Comparison of ENCODE assay signal across 21 mouse cellular contexts in the genomic region with DNA sequence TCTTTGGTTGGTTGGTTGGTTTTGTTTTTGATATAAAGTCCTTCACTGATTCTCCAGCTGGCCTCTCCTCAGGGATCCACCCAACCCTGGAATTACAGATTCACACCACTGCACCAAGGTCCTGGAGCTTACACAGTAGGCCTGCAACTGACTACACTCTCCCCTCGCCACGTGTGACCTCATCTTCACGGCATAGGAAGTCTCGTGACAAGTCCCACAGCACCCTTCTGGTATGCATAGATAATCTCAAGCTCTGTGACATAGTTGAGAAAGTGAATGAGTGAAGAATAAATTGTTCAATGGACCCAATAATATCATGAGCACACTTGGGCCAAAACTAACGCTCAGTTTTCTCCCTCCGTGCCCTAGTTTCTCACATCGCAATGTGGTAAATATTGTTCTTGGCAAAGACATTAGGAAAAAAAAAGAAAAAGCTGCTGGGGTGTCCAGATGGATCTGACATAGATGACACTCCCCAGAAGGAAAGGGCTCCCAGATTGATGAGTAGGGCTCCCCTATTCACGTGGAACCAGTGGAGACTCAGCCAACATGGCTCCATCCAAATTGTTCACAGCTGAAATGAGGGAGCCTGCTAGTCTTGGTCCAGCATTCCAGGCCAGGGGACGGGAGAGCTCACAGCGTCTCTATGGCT. TPM values are rescaled to one million over a fixed set of nuclear protein-coding genes. Genes with fewer than 3 reads are reported as not detected.
DNase-seq lines count a peak whose midpoint lies in the region; ATAC-seq and TF ChIP-seq lines count a peak whose summit lies in the region.
"Had no signal": no experiment of that assay in that cellular context is flagged by ENCODE, and none has a peak within 500 bp of the region (broad histone marks: within the 10 kb centered on the region; RNA-seq: fewer than 3 reads in every experiment).

No protein-coding gene starts in this region.

- no peak overlapping the region for H3K4me2 ChIP-seq in hindbrain, embryonic 13.5 days
- H3K4me2 ChIP-seq in hindbrain, embryonic 11.5 days (replicated peaks; ENCODE audit: low read depth, low read length) = no peak overlapping the region
- no peak overlapping the region for H3K4me2 ChIP-seq in neural tube, embryonic 13.5 days
- H3K4me2 ChIP-seq: limb, embryonic 15.5 days; lung, embryonic 15.5 days had no signal

- 78% methylated on average over 10 of the region's 10 CpGs for WGBS in hindbrain, embryonic 13.5 days
- WGBS in hindbrain, embryonic 11.5 days = 86% methylated on average over 10 of the region's 10 CpGs
- WGBS in neural tube, embryonic 13.5 days = 82% methylated on average over 10 of the region's 10 CpGs

- H3K4me3 ChIP-seq in gastrocnemius, adult 2 months = no peak overlapping the region
- H3K4me3 ChIP-seq in hindbrain, embryonic 13.5 days = no peak overlapping the region
- H3K4me3 ChIP-seq in hindbrain, embryonic 11.5 days (ENCODE audit: low read depth, low read length) = no peak overlapping the region
- H3K4me3 ChIP-seq in neural tube, embryonic 13.5 days = no peak overlapping the region
- H3K4me3 ChIP-seq: forebrain, embryonic 13.5 days; limb, embryonic 15.5 days; lung, embryonic 15.5 days had no signal

- no peak overlapping the region for H3K9ac ChIP-seq in hindbrain, embryonic 13.5 days
- H3K9ac ChIP-seq in hindbrain, embryonic 11.5 days (ENCODE audit: low read depth, low read length) = no peak overlapping the region
- H3K9ac ChIP-seq in neural tube, embryonic 13.5 days = no peak overlapping the region
- H3K9ac ChIP-seq: forebrain, embryonic 13.5 days; limb, embryonic 15.5 days; lung, embryonic 15.5 days had no signal

- H3K4me1 ChIP-seq in hindbrain, embryonic 13.5 days (replicated peaks) = peaks cover 43% of the 10 kb centered on the region
- H3K4me1 ChIP-seq in hindbrain, embryonic 11.5 days (replicated peaks; ENCODE audit: control insufficient read depth, insufficient read depth, low read length) = 0 out of 2 replicates have a peak, but pooled peaks cover 11% of the 10 kb centered on the region
- H3K4me1 ChIP-seq in neural tube, embryonic 13.5 days (replicated peaks) = peaks cover 48% of the 10 kb centered on the region

- DNase-seq in gastrocnemius, adult 2 months = peak; percentile 48
- DNase-seq in gastrocnemius, postnatal 10 days = no peak
- no peak for DNase-seq in hindbrain, embryonic 11.5 days (ENCODE audit: low spot score)
- no peak for DNase-seq in neural tube, embryonic 10.5 days (ENCODE audit: extremely low spot score, low spot score)
- peak; percentile 52 for DNase-seq in skeletal muscle tissue, adult 2 months (ENCODE audit: low read depth, low spot score)
- no peak for DNase-seq in left cerebral cortex, postnatal 36 days (ENCODE audit: low spot score in 2 of 2)
- DNase-seq: adrenal gland, adult 2 months; thymus, postnatal 36 days had no signal

- intact Hi-C loops in gastrocnemius, adult 2 months (cut with DNase I) = no loop called here
- intact Hi-C loops in left cerebral cortex, postnatal 36 days (cut with DNase I) = loop anchor here (5.0 kb wide), 1 partner anchor 48 kb away; a partner anchor contains a TSS

- TF ChIP-seq CTCF in gastrocnemius, adult 2 months (IDR thresholded peaks at IDR 0.05) = no peak

- no peaks in the 10 kb centered on the region for H3K36me3 ChIP-seq in hindbrain, embryonic 13.5 days
- H3K36me3 ChIP-seq in hindbrain, embryonic 11.5 days (ENCODE audit: control insufficient read depth, insufficient read depth, low read length) = no peaks in the 10 kb centered on the region
- H3K36me3 ChIP-seq in neural tube, embryonic 13.5 days = no peaks in the 10 kb centered on the region
- H3K36me3 ChIP-seq: G1E; limb, embryonic 15.5 days; lung, embryonic 15.5 days had no signal

- peak overlapping the region; percentile 35 for H3K27ac ChIP-seq in gastrocnemius, adult 2 months
- H3K27ac ChIP-seq in hindbrain, embryonic 13.5 days = peak overlapping the region; percentile 94; the same call in 1 of the 2 replicates
- no peak overlapping the region for H3K27ac ChIP-seq in hindbrain, embryonic 11.5 days (ENCODE audit: low read depth, low read length)
- peak overlapping the region; percentile 95; the same call in 1 of the 2 replicates for H3K27ac ChIP-seq in neural tube, embryonic 13.5 days (replicated peaks)
- H3K27ac ChIP-seq: limb, embryonic 15.5 days; lung, embryonic 15.5 days had no signal

- ATAC-seq in hindbrain, embryonic 13.5 days (ENCODE audit: low FRiP score) = no peak
- no peak for ATAC-seq in hindbrain, embryonic 11.5 days (ENCODE audit: low FRiP score)
- no peak for ATAC-seq in neural tube, embryonic 13.5 days (ENCODE audit: low read depth)

- no peaks in the 10 kb centered on the region for H3K9me3 ChIP-seq in hindbrain, embryonic 13.5 days
- H3K9me3 ChIP-seq in hindbrain, embryonic 11.5 days (ENCODE audit: control insufficient read depth, low read length) = no peaks in the 10 kb centered on the region
- H3K9me3 ChIP-seq in neural tube, embryonic 13.5 days = no peaks in the 10 kb centered on the region
- H3K9me3 ChIP-seq: forebrain, embryonic 13.5 days; G1E; limb, embryonic 15.5 days; lung, embryonic 15.5 days had no signal

- no peaks in the 10 kb centered on the region for H3K27me3 ChIP-seq in hindbrain, embryonic 13.5 days
- no peaks in the 10 kb centered on the region for H3K27me3 ChIP-seq in hindbrain, embryonic 11.5 days (ENCODE audit: control insufficient read depth, insufficient read depth, low read length)
- no peaks in the 10 kb centered on the region for H3K27me3 ChIP-seq in neural tube, embryonic 13.5 days
- H3K27me3 ChIP-seq: forebrain, embryonic 13.5 days; limb, embryonic 15.5 days had no signal

RNA-seq across cellular contexts. Expression of a gene that starts 30.8 kb away (rescaled TPM):
- not detected for total RNA-seq in gastrocnemius, adult 2 months (2021)
- total RNA-seq in gastrocnemius, postnatal 10 days (2021) = not detected
- polyA plus RNA-seq in hindbrain, embryonic 13.5 days (2015; fragmentation: Nextera tagmentation; extraction: Ambion mirVana) = not detected in 2 replicates
- not detected in 2 replicates for polyA plus RNA-seq in hindbrain, embryonic 11.5 days (2014; fragmentation: Nextera tagmentation; extraction: Ambion mirVana)
- polyA plus RNA-seq in neural tube, embryonic 13.5 days (2015; fragmentation: Nextera tagmentation; extraction: Ambion mirVana) = not detected in 2 replicates
- not detected for total RNA-seq in left cerebral cortex, postnatal 36 days (2021)
- total RNA-seq: adrenal gland, adult 2 months; gastrocnemius, adult 8-10 months; heart, postnatal 10 days; left cerebral cortex, postnatal 10 days; megakaryocyte progenitor cell, adult 5-6 weeks had no signal
- polyA plus RNA-seq: adrenal gland, adult 2 months; embryonic facial prominence, embryonic 14.5 days; forebrain, embryonic 13.5 days; G1E; intestine, embryonic 14.5 days; kidney, embryonic 16.5 days; limb, embryonic 15.5 days; lung, embryonic 15.5 days had no signal

RNA-seq across cellular contexts. Expression of a gene that starts 46.1 kb away (rescaled TPM):
- 1 to 10 TPM; 3.7 to 5.2 TPM for total RNA-seq in gastrocnemius, adult 2 months (2021)
- 10 to 100 TPM; 11.3 to 16.1 TPM for total RNA-seq in gastrocnemius, postnatal 10 days (2021)
- 46.6 and 47.1 TPM in 2 replicates for polyA plus RNA-seq in hindbrain, embryonic 13.5 days (2015; fragmentation: Nextera tagmentation; extraction: Ambion mirVana)
- 44.1 and 45.6 TPM in 2 replicates for polyA plus RNA-seq in hindbrain, embryonic 11.5 days (2014; fragmentation: Nextera tagmentation; extraction: Ambion mirVana)
- 51.5 and 52.0 TPM in 2 replicates for polyA plus RNA-seq in neural tube, embryonic 13.5 days (2015; fragmentation: Nextera tagmentation; extraction: Ambion mirVana)
- total RNA-seq in left cerebral cortex, postnatal 36 days (2021) = 10 to 100 TPM; 20.2 to 34.1 TPM
- polyA plus RNA-seq: G1E had no signal

Comparison
In these comparisons a context has a peak if more than half of its experiments do, and no peak if none do; other contexts are left out.
1. DNase-seq: peak in gastrocnemius, adult 2 months (single experiment) and skeletal muscle tissue, adult 2 months (single experiment); none in gastrocnemius, postnatal 10 days (single experiment), hindbrain, embryonic 11.5 days (single experiment), neural tube, embryonic 10.5 days (single experiment) and left cerebral cortex, postnatal 36 days (0 of 2).